Mouse (Mus musculus) Muller cell, postnatal 12 days (primary cell): Measurements from ENCODE around the gene Krt33a.
A peak's percentile ranks its signal among the peaks of the same experiment; 100 is the strongest.

Experiments
- DNase-seq: peaks from one replicate; pipeline ENCODE4 v3.0.0-alpha.2; 2015; ENCODE audit errors: inconsistent ontology term

The Krt33a gene

DNA sequence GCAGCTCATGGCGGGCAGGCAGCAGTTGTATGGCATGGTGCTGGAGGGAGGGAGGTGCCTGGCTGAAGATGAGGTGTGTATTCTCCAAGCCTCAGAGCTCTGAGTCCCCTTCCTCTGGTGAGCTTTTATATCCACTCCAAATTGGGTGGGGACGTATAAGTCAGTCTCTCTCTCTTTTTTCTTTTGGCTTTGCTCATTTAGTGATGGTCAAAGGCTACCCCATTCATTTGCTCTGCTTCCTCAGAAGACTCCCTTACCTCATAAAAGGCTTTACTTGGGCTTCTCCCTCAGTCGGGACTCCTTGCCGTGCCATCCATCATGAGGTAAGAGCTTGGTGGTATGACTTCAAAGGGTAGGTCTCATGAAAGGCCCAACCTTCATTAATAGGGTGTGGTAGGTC, at the start of gene Krt33a:
Gene Krt33a (minus strand): TSS at position 101 of the 400 bp plus-strand sequence.
- DNase-seq, result no peak

DNA sequence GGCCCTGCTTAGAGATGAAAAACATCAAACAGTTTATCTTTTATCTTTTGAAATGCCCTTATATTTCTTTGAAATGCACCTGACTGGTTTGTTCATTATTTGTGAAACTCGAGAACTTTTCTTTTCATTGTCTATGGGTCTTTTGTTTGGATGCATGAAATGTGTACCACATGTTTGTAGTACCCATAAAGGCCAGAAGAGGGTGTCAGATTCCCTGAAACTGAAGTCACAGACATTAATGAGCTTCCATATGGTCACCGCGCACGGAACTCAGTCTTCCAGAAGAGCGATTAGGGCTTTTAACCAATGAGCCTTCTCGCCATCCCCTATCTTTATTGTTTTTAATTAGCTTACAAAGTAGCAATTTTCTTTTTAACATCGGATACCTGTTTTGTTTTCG, 42.9 kb upstream of the Krt33a start:
- no peak for DNase-seq

DNA sequence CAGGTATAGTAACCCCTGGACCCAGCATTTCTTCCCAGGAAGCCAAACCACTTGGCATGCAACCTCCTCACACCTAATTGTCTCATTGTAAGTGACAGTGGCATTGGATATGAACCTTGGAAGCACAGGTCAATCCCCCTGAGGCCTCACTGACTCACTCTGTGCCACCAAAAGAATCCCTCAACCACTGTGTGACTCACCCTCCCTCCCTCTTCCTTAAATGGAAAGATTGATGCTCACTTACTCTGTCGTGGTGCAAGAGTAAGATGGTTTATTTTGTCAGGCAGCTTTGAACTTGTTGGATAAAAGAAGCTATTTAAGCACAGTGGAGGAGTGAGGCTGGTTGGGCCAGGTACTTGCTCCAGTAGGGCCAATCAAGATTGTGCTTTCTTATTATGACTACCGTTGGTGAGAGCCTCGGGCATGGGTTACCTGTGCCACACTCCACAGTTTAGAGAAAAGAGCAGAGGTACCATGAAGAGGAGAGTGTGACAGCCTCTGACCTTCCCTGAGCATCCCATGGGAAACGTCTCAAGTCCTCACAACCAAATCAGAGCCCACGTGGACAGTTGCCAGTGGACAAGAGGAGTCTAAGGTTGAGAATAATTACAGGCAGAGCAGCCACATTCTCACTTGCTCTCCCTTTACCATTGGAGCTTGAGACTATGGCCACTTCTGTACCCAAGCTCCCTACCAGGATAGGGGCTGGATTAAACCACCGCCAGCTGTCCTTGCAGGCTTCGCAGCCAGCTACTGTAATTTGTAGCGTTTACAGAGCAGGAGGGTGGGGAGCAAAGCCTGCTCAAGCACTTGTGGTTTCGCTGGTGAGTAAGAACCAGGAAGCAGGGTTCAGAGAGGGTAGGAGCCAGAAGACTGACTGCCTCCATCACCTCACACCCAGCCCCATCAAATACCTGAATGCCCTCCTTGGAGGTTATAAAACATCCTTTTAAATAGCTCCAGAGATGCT, 40.0 kb upstream of the Krt33a start:
- DNase-seq, result peak; percentile 81

DNA sequence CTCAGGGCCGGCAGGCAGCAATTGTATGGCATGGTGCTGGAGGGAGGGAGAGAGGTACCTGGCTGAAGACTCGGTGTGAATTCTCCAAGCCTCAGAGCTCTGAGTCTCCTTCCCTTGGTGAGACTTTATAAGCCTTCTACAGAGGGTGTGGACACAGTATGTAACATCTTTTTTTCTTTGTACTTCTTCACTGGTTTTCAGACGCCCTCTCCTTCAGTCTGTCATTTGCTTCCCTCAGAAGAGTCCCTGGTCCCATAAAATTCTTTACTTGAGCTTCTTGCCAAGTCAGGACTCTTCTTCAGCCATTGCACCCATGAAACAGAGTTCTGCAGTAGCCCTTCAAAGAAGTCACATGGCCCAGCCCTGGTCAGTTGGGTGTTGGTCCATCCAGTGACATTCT, 34.4 kb upstream of the Krt33a start, which contains the start of gene Krt31:
Gene Krt31 (minus strand): TSS at position 101 of the 400 bp plus-strand sequence.
- no peak for DNase-seq

DNA sequence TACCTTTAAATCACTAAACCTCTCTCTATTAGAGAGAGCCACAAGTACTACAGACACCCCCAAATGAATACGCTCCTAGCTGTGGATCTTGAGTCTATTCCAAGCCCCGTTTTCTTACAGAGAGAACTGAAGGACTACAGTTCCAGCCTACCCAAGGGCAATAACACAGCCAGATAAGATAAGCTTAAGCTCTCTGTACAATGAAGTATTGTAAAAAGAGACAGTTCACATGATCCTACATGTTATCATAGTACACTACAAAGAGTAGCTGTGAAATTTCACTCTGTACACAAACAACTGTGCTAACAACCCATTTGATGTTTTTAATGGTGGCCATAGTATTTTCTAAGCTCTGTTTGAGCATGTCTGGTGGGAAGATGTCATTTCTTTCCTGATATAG, 31.2 kb upstream of the Krt33a start:
- DNase-seq, result no peak

DNA sequence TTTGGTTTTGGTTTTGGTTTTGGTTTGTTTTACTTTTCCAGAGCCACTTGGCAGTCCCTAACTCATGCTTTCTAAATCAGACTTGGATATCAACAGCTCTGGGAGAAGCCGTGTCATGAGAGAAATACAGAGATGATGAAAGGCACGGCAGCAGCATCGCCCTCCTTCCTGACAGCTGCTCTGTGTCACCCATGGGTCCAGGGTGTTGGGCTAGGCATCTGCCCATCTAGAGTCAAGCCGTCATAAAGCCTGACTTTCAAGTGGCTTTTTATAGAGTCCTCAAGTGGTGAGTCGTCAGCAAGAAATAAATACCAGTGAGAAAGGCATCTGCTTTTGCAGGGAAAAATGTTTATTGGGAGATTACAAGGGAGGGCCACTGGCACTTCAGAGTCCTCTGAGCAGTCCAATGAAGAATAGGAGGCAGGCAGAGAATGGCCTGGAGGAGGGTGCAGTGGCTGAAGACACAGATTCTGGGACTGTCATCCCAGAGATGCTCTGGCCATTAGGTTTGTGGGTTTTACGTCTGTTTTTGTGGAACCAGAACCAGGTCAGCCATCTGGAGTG, 30.4 kb upstream of the Krt33a start:
- peak; percentile 23 for DNase-seq

DNA sequence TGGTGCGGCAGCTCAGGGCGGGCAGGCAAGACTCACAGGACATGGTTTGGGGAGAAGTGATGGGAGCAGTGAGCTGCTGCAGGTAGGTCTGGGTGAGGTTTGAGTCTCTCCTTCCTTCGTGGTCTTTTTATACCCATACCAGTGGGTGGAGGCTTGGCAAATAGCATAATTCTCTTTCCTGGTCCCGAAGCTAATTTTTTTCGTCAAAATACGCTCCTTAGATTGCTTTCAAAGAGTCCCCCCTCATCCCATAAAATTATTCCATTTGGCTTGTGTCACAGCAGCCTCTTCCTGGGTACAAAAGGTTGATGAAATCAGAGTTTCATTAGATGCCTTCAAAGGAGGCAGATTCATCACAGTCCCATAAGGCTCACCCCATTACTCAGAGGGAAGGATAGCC, 25.4 kb upstream of the Krt33a start, which contains the start of gene Krt34:
Gene Krt34 (minus strand): TSS at position 101 of the 400 bp plus-strand sequence.
- no peak for DNase-seq

DNA sequence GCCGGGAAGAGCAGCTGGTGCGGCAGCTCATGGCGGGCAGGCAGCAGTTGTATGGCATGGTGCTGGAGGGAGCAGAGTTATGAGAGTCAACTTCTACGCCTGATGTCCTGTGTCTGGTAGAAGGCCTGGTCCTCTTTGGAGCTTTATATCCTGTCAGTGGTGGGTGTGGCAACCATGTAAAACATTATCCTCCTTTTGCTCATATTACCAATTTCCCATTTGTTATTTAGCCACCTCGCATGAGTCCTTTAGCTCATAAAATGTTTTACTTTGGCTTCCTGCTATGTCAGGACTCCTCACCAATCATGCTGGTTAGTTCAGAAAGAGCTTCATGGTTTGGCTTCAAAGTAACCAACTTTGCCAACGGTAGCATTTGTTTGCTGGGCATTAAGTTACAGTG, 13.8 kb upstream of the Krt33a start, which contains the start of gene Krt33b:
Gene Krt33b (minus strand): TSS at position 101 of the 400 bp plus-strand sequence.
- DNase-seq, result no peak

DNA sequence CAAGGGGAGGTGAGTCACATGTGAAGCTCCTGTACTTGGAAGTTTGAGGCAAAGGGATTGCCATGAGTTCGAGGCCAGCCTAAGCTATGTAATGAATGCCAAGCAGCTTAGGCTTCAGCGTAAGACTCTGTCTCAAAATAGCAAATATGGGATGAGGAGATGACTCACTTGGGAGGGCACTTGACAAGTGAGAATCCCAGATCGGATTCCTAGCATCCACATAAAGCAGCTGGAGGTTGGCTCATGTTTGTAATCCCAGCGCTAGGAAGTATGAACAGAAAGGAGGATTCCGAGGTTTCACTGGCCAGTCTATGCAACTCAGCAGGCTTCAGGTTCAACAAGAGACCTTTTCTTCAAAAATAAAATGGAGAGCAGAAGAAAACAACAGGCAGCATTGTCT, 5.4 kb upstream of the Krt33a start:
- no peak for DNase-seq

DNA sequence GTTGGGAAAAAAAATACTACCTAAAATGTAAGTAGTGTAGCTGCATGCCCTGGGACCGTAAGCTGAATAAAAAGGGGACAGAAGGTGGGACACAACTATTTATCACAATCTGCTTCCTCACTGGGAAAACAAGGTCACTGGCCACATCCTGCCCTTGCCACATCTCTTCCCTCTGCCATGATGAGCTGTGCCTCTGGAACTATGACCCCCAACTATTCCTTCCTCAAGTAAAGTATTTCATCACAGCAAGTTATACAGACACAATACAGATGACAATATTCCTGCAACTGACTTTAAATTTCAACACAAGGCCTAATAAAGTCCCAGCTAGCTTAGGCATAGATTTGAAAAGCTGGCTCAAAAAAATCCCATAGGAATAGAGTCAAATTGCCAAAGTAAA, 3.5 kb upstream of the Krt33a start:
- DNase-seq, result no peak

DNA sequence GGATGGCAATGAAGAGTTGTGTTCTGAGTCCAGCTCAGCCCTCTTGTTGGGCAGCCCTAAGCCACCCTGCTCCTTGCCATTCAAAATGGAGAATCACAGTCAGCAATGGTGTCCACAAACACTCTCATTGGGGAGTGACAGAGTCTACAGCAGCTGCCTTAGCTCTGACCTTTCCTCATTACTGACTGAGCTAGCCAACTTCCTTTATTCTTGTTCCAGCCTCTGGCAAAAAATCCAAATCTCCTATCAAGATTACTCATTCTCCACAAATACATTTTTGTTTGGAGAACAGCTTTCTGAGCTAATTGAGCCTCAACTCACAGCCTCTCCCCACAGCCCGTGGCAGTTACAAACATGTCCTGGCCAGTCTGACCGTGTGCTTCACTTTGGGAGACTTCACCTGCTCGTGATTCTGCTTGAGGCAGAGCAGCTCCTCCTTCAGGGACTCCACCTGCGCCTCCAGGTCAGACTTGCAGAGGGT, 2.3 kb downstream of the Krt33a start:
- peak; percentile 64 for DNase-seq

DNA sequence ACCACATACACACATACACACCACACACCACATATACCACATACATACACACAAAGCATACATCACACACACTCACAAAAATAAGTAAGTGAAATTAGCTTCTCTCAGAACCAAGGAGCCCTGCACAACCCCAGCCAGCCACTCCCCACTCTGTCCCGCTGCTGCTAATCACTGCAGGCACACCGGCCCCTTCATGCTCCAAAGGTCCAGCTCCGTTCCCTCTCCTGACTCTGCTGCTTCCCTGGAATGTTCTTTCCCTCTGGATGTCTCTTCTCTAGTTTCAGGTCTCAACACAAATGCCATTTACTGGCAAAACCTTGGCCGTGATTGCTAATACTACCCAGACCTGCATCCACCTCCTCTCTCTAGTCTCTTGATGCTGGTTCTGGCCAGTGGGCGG, 5.3 kb downstream of the Krt33a start:
- no peak for DNase-seq

DNA sequence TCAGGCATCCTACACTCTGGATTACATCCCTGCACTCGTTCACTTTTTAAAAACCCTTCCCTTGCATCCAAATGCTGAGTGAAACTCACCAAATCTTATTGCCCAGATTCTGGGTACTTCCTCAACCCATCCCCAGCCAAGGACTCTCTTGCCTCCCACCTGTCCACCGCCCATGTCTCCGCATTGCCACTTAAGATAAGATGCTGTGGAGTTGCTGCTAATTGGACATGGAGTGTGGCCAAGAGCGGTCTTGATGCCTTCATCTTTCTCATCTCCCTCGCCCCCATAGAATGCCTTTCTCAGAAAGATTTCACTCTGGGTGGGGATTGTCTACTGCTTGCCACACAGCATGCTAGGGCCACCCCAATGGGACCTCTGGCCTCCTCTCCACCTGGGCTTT, 7.7 kb downstream of the Krt33a start:
- no peak for DNase-seq

DNA sequence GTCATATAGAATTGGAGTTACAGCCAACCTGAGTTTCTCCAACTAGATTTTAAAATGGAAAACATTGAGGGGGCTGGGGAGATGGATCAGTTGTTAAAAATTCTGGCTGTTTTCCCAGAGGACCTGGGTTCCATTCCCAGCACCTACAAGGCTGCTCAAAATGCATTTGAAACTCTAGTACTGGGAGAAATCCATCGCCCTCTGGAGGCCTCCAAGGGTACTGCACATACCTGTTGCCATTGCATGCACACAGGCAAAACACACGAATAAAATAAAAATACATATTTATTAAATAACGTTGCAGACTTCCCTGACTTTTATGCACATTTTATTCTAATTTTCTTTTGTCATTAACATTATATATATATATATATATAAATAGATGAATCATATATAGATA, 9.4 kb downstream of the Krt33a start:
- no peak for DNase-seq

DNA sequence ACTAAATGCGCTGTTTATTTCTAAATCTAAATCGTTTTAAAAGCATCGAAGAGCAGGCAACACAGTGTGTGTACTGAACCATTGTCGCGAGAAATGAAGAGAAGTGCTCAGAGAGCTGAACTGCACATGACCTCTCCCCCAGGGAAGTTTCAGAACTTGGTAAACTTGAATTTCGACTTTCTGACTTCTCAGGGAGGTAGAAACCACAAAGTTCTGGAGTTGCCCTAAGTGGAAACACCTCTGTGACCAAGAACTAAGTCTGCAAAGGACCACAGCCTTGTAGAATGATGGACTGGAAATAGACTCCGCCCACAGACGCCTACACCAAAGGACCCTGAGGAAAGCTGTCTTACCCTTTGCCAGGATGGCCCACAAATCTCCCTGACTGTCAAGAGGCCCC, 10.1 kb downstream of the Krt33a start:
- DNase-seq, result no peak

DNA sequence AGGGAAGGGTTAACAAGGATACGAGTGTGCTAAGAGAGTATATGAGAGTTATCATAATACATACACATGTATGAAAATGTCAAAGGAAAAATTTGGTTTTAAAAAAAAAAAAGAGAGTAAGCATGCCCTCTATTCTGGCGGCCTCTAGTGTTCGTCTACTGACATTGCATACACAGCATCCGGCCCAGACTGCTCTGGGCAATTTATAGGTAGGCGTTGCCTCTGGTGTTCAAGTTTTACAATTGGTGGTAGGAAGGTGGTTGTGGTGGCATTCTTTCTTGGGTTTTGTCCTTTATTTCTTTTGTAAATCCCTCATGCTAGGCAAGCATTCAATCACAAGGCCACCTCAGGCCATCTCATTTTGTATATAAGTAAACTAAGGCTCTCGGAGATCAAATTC, 11.2 kb downstream of the Krt33a start:
- peak; percentile 30 for DNase-seq

DNA sequence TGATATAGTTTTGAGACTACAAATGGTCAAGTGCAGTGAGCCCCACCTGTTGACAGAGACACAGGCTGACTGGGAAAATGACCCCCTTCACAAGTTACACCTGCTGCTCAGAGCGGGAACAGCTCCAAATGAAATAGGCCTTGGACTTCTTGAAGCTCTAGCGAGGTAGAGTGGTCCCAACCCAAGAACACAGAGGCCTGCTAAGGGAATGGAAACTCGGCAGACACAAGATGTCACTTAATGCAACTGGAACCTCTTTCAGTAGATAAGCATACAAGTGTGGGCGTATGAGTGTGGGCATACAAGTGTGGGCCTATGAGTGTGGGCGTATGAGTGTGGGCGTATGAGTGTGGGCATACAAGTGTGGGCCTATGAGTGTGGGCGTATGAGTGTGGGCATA, 16.9 kb downstream of the Krt33a start:
- DNase-seq, result no peak

DNA sequence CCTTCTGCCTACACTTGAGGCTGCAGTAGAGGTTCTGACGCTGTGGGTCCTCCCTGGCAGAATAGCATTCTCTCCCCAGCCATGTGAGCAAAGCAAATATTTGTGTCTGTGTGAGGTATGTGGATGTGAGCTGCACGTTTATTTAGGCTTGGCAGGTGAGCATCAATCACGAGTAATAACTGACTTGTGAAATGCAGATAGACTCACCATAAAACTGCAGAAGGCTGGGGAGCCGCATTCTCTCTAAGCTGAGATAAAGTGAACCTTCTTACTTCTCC, 21.7 kb downstream of the Krt33a start:
- DNase-seq, result no peak

DNA sequence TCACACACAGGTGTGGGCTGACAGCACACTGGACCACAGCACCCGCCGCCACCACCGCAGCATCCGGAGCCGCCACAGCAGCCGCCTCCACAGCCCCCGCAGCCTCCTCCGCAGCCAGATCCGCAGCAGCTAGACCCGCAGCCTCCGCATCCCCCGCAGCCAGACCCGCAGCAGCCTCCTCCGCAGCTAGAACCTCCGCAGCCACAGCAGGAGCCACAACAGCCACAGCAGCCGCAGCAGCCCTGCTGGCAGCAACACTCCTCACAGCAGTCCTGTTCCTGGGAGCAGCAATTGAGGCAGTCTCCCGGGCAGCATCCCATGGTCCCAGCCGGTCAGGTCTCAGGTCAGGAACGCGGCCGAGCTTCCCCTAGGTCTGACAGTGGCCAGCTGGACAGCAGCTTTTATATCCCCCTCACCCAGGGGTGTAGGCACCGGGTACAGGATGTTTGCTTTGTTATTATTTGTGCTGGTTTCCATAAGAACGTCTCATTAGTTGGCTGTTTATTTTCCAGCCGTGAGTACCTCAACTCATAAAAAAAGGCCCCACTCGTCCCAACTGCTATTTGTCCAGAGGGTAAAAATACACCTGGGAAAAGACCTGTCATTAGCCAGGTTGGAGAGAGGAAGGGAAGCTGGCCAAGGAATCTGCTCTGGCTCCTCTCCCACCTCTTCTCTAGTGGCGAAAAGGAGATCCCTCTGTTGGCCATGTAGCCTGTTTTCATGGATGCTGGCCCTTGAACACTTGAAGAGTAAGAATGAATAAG, 22.2 kb downstream of the Krt33a start, which contains the start of gene Krtap17-1:
Gene Krtap17-1 (minus strand): TSS at position 375 of the 764 bp plus-strand sequence.
- DNase-seq, result no peak

DNA sequence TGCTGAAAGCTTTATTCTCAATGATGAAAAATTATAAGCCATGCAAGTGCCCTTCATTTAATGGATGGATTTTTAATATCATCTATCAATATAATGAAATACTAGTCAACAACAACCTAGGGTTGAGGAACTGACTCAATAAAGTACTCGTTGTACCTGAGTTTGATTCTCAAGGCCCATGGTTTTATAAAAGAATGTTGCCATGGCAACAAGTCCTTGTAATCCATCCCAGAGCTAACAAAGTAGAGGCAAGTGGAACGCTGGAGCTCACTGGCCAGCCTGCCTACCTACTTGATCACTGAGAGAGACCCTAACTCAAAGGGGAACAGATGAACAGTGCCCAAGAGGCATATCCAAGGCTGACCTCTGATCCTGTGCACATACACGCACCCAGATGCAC, 25.4 kb downstream of the Krt33a start:
- no peak for DNase-seq

DNA sequence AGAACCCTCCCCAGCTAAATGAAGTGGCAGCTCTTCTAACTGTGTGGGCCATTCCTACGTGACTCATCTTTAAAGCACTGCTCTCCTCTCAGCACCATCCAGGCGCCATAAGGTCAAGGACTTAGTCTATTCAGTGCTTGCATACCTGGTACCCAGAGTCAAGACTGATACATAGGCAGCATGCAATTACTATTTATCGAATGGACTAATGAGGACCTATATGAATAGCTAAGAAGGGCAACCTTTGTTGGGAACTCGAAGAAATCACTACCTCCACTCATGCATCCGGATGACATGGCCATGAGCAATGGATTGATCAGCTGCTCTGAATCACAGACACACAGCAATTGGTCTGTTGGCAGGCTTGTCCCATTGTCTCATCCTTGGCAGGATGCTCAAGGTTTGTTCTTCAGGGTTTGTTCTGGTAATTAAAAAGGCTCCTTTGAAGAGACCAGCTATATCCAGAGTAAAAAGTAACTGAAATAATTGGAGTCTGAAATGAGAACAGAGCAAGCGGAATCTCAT, 26.1 kb downstream of the Krt33a start:
- DNase-seq, result peak; percentile 95

DNA sequence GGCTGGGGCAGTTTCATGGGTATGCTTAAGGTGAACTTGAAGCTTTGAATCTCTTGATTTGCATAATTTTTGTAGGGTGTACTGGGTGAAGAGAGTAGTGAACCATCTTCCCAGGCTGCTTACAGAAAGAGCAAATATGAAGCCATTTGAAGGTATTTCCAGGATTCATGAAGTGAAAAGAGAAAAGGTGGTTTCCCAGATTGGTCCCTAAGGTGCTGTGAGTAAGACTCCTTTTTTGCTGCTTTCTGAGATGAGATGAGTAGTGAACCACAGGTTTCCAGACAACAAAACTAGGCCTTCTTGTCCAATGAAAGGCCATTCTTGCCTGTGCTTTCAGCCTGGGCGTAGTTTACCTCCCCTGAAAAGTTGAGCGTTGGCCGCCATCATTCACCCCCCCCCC, 27.5 kb downstream of the Krt33a start:
- no peak for DNase-seq
